Mouse (Mus musculus) kidney, postnatal 36 days (tissue): ENCODE measurements around the gene Scyl1.

Experiments
- DNase-seq, 2 experiments: peaks; one replicate each; pipeline ENCODE4 v3.0.0; 2021 to 2022; ENCODE audit warnings: mixed read lengths in 2 of 2

The Scyl1 gene

DNA sequence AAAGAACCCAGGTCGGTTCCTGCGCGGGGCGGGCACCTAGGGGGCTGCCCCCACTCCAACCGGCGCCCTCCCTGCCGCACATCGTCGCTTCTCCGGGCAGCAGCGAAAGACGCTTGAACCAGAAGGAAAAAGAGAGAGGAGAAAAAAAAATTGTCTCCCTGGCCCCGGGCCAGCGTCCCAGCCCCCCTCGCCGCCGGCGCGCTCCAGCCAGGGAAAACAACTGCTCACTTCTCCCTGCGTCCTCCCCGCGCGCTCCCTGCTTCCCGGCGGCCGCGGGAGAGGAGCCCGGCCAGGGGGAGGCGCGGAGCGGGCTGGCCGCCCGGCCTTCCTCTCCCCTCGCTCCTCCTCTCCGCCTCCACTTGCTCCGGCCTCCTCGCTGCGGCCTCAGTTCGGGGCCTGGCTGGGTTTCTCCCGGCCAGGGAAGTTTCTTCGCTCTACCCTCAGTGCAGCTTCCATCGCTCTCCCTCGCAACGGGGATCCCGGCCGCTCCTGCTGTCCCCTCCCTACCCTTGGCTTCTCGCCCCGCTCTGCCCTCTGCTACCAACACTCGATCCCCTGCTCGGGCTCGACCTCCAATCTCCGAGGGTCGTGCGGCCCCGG lies 29.5 kb downstream of the Scyl1 start:
- DNase-seq = peak; percentile 71 to 79

DNA sequence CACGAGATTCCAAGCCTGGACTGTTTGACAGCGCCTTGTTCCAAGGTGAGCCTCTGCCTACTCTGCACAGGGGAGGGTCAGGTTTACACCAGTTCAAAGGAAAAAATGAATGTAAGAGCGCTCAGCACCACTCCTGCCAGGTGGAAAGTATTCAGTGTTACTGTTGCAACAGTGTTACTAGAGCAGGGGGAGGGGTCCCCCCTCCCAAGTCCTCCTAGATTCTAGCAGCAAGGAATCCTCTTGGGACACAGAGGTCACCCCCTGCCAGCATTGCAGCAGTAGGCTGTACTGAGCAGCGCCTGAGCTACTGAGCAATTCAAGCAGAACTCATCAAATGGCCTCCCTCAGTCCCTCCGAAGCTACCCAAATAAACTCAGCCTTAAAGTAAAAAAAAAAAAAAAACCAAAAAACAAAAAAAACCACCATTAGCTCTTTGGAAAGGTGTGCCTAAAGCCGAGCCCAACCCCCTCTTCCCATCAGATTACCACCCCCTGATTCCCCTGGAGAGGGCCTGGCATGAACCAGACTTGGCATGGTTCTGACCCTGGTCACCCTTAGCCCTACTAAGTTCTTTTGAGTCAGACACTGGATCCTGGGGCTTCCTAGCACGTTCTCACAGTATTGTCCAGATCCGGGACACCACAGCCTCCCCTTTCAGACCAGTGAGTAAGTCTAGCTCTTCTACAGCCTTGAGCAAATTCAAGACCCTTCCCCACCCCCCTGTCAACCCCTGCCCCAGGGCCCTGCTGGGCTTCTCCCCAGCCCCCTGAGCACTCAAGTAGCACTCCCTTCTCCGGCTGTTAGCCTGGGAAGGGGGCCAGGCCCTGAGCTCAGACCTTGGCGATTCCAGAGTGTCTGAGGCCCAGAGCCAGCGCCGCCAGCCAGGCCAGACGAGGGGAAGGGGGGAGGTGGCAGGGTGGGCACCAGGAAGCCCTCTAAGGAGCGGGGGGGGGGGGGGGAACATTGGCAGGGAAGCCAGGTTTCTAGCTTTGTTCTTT lies 30.6 kb downstream of the Scyl1 start, which contains the start of gene Ltbp3:
Gene Ltbp3 (plus strand): TSS at position 585 of the 998 bp plus-strand sequence.
- DNase-seq = peak; percentile 38 to 50

DNA sequence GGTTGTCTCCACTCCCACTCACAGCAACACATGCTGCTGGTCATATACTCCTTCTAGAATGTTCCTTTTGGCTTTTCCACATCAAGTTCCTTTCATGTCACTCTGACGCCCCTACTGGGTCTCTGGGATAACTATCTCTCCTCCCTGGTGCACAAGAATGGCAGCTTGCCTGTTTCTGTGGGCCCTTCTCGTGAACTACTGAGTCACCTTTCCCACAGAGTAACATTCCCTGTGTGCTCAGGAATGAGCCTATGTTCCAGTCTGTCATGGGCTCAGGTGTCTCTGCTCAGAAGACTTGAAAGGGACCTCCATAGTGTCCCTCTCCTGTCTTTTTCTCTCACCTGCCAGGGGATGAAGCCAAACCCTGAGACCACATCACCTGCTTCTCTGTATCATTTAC lies 31.8 kb downstream of the Scyl1 start:
- no peak for DNase-seq

DNA sequence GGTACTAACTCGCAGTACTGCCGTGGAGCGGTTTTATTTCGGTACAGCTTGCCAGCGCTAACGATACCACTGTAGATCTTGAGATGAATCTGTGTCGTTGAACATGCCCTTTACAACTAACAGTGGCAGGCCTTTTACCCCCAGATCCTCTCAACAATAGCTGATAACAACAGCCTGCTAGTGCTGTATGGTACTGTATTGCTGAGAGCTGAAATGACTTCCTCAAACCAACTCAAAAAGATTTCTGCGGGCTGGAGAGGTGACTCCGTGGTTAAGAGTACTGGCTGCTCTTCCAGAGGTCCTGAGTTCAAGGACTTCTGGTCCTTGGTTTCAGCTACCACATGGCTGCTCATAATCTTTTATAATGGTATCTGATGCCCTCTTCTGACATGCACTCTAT lies 36.9 kb downstream of the Scyl1 start:
- no peak for DNase-seq

DNA sequence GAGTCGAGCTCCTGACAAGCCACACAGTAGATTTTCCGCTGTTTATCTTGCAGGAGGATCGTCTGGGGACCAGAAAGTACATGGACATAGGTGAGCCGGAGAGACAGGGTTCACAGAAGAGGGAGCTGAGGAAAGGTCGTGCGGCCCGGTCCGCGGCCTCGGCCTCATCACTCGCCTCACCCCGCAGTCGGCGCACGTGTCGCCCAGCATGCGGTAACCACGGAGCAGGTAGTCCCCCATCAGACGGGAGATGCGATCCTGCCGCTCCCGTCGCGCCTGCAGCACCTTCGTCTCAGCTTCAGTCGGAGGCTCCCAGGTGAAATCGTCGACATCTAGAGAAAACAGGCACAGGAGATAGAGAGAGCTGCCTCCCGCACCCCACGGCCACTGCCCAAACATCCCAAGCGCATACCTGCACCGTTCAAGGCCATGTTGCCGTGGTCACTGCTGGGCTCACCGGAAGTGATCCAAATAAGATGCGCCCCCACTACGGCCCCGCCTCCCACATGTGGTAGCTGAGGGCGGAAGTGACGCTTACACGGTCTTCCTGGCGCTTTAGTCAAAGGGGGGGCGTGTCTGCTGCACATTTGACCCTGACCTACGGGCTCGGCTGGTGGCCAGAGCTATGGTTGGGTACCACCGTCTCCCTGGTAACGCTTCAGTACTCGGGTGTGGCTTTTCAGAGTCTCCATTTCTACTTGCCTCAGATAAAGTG lies 39.8 kb downstream of the Scyl1 start:
- peak; percentile 96 to 97 for DNase-seq

DNA sequence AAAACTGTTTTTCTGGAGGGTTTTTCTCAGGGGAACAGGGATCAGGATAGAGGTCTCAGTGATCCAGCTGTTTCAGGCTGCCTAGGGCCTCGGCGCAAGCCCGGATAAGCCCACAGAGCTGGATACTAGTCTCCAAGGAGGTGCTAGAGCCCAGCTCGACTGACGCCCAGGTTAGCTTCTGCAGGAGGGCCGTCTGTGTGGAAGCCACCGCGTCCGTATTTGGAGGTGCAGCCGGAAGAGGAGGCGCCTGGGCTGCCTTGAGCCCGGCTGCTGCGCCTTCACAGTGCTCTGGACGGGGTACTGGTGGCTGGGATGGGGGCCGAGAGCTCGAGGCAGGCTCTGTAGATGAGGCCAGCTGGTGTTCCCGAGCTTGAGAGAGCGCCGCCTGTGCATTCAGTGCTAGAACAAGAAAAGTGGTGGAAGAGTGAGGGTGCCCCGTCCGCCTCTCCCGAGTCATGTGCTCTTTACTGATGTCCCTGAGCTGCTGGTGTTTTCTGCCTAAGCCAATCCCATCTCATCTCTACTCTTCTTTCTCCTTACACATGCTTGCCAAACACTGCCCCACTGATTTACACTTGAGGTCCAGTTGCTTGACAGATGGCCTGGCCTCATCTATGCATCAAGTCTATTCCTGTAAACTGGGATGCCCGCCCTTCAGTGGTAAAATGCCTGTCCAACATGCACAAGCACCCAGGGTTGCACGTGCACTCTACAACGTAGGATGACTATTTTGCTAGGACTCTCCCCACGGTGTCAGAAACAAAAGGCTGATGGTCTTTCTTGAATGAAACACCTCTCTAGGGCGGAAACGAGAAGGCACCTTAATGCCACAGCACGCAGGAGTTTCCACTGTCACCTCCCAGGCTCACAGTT lies 40.7 kb downstream of the Scyl1 start:
- peak in 1 of 2 experiments; percentile 48 for DNase-seq

DNA sequence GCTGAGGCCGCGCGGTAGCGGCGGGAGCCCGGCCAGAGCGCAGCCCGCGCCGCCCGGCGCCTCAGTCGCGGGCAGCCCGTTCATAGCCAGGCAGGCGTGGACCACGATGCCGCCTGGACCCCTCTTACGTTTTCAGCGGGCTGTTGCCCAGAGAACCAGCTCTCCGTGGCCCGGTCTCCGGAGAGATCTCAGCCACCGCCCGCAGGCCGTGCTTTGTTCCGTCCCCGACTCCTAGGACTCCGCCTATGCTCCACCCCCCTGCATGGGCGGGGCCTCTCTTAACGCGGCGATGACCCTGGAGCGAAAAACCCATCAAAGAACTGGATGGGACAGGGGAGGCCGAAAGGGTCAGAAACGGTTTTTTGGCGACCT lies 41.8 kb downstream of the Scyl1 start, which contains the start of gene Fam89b:
Gene Fam89b (minus strand): TSS at position 210 of the 372 bp plus-strand sequence.
- DNase-seq = peak; percentile 93 to 98

DNA sequence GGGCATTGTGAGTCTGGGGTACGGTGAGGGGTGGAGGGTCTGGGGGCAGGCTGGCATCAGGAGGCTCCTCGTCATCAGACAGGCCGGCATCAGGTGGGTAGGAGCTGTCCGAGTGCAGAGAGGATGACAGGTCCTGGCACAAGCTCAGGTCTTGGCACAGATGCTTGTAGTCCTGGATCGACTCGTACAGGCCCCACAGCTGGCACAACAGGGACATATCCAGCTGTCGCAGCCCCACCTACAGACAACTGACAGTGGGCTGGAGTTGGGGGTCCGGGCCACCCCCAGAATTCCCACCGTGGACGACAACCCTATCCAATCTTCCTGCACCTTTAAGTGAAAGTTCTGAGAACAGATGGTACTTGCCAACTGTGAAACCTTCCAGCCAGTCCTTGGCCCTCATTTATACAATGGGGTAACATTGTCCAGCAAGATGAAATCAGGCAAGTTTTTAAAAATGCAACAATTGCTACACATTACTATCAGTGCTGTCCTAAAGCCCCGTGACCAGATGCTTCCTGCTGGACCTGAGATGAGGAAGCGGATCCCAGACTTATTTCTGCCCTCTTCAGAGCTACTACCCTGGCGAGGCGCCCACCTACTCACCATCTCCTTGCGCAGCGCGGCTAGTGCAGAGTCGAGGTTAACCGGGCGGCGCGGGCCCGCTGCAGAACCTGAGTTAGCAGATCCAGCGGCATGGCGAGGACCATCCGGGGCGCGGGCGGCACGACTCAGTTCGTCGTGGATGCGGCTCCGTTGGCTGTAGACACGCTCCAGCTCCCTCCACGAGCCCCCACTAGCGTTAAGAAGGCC lies 42.4 kb downstream of the Scyl1 start:
- DNase-seq = peak in 1 of 2 experiments; percentile 76

DNA sequence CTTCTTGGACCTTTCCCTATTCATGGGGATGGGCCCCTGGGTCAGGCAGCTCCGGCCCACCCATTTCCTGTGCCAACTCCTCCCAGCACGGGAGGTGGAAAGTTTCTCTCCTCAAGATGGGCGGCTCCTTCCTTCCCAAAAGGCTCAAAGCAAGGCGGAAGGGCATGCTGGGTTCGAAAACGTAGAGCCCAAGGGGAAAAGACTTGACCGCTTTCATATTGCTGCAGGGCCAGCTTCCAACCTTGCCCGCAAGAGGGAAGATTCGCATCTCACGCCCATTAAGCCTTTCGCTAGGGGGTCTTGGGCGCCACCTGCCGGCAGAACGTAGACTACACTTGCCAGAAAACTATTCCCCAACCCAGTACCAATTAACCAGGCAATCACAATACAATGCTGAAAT lies 43.5 kb downstream of the Scyl1 start:
- DNase-seq = peak; percentile 83 to 94

DNA sequence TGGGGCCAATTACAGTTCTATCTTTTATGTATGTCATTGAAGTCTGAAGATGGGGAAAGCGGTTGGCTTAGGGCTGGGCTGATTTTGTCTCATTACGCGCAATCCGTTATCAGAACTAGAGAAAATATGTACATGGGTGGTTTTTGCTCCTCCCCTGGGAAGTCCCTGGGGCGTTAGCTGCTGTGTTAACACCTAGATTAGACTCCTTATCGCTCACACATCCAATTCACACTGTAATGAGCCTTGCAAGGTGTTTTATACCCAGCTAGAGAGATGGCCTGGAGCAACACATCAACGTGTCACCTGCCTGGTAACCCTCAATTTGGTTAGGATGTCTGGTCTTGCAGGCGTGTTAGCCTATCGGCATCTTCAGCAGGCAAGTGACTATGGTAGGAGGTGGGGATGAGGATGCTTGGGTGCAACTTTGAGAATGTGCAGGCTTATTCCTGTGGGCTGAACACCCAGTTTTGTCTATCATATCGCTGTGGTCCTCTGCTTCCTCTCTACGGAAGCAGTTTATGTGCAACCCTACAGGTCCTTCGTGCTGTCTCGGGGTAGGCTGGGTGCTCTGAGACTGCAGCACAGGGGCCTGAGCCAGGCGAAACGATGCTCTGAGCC lies 44.1 kb downstream of the Scyl1 start:
- DNase-seq = no peak

DNA sequence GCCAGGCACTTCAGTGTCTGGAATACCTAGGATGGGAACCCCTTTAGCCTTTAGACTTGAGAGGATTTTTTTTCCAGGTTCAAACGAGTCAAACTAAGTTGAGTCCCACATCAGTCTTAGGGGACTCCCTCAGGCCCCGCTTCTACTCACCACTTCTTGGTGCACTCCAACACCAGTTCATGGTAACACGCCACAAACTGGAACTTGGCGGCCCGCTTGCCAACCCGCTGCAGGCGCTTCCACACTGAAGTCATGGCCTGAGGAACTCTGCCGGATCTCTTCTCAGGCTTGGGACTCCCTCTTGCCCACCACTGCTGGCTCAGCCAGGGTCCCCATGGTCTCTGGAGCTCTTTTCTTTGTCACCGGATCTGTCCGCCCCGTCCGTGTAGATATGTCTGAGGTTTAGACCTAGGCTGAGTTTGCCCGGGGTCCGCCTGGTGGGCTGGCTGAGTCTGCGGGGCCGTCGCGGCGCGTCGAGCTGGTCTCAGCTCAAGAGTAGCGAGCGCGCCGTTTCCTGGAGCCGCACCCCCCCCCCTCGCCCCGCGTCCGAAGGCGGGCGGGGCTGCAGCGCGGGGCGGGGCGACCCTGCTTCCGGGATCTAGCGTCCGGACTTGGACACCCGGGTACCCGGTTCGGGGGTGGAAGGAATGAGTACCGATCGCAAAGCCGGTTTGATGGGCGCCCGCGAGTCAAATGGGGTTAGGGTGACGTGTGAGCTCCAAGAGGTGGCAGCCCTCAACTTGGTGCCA lies 45.3 kb downstream of the Scyl1 start, which contains the start of gene Ehbp1l1:
Gene Ehbp1l1 (minus strand): TSS at position 551 of the 749 bp plus-strand sequence.
- DNase-seq = peak; percentile 75 to 92

DNA sequence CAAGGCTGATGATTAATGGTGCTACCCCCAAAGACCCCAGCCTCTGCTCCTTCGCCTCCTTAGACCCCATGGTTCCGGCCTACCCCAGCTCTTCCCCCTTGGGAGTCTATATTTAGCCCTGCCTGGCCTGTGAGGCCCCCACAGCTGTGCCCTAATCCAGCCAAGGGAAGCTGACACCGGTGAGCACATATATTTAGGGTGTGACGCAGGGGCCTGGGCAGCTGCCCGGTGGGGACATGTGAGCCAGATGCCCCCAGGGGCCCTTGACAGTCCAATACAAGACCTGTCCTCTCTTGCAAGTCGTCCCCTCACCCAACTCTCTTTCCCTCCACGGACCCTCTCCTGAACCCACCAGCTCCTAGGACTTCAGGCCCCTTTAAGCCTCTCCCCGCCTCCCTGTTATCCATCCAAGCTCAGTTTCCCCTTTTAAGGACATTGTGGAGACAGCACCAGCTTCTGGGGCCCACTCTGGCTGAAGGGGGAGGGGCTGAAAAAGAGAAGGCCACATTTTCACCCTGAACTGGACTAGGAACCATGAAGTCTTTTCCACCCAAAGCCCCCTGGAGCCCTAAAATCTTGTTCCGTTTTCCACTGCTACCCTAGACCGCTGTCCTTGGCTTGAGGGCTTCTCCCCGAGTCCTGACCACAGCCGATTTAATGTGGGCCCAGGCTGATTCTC lies 46.1 kb downstream of the Scyl1 start:
- DNase-seq = peak in 1 of 2 experiments; percentile 43

DNA sequence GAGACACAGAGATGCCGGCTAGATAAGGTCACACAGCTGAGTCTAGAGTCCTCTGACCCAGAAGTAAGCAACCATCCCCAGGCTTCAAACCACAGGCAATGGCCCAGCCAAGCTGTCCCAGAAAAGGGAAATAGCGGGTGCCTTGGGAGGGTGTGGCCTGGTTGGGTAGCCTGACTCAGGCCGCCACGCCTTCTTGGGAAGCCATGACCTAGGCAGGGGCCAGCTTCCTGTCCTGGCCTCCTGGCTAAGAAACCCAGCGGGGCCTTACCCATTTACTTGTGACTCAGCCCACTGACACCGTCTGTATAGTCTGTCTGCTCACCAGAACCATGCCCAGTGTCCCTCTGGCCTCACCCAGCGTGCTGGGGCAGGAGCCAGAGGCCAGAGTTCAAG lies 46.7 kb downstream of the Scyl1 start:
- peak; percentile 79 to 86 for DNase-seq

DNA sequence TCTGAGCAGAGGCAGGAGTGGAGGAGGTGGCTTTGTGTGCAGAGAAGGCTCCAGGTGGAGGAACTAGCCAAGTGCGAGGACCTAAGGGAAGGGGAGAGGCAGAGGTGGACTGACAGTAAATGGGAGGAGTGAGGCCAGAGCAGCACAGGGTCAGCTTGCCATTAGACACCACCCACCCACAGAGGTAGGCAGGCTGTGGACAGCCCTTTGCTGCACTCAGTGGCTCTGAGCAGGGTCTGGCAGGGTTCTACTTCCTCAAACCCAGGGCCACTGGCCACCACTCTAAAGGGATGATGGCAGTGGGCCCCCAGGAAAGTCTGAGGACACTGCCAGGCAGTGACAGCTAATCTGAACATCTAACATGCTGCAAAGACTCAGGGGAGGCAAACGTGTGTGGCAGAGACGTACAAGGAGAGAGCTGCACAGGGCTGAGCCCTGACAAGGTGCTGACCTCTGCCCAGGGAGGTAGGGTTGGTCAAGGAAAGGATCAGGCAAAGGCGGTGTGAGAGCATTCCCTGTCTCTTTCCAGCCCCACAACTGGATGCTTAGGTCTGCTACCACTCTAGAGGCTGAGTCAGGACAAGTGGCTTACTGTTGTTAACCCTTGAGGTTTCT lies 47.2 kb downstream of the Scyl1 start:
- DNase-seq = no peak

DNA sequence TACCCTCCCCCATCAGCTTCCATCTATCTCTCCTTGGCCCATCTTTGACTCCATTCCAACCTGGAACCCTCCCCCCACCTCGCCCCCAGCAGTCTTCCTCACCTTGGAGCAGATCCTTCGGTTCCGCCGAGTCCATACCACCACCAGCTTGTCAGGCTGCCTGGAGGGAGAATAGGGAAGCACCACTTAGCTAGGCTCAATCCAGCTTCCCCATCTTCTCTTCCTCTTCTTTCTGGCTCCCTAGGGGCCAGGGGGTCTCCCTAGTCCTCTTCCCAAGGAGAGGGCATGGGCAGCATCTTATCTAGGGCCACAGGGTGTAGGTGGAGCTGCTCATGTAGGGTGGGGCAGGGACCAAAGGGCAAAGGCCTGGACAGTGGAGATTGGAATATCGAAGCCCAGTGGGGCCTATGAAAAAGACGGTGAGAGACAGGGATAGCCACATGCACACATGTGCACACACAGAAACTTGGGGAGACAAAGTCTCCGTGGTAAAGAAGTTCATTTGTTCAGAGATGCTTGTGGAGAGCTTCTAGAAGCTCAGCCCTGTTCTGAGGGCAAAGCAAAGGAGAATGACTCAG lies 48.3 kb downstream of the Scyl1 start:
- DNase-seq = no peak

DNA sequence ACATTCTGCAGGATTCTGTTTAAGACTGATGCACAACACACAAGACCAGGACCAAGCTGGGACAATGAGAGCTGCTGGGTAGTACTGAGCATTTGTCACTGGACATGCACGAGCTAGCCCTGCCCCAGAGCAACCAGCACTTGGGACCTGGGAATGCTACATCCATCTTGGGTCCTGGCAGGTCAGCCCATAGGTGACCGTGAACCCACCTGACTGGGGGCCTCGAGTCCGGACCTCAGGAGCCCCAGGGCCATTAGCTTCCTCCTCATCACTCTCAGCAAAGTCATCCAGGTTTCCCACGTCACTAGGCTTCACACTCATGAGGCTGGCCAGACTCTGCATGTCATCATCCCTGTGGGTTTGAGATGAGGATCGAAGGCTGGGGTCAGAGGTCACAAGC lies 50.0 kb downstream of the Scyl1 start:
- no peak for DNase-seq

DNA sequence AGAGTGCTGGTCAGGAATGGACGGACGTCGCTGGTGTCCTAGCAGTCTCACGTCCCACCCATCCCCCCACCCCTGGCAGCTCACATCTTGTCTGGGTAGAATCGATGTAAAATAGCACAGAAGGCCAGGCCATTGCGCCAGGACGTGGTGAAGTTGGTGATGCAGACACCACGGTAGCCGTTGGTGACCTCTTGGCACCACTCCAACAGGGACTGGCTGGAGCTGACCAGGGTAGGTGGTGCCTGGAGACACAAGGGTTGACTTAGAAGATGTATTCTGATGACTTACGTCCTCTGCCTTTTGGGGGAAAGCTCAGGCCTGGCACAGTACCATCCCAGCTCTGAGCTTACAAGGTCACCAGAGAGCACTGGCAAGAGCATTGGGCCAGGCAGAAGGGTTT lies 54.3 kb downstream of the Scyl1 start:
- peak in 1 of 2 experiments; percentile 40 for DNase-seq
